Mouse (Mus musculus): ENCODE measurements around the gene Tnnc2. TPM values are rescaled to one million over a fixed set of nuclear protein-coding genes. Genes with fewer than 3 reads are reported as not detected.
A peak's percentile ranks its signal among the peaks of the same experiment; 100 is the strongest.

Tnnc2 gene
- polyA plus RNA-seq, 1 experiment = 2.2 TPM

GRCm38 (mm10) chr2:164777246-164778014 is 2.3 kb downstream of the Tnnc2 start:
- 75% methylated on average over 30 of the region's 30 CpGs for WGBS
- DNase-seq (ENCODE audit: low read depth, low spot score) = no peak

- 58% methylated on average over 17 of the region's 17 CpGs for WGBS
- DNase-seq (ENCODE audit: low read depth, low spot score) = no peak
These were observed 3.0 kb downstream of the Tnnc2 start for GRCm38 (mm10) chr2:164776801-164777200.

- no peak for DNase-seq (ENCODE audit: low read depth, low spot score)
- 79% methylated on average over 6 of the region's 6 CpGs for WGBS
These were observed 3.6 kb downstream of the Tnnc2 start for GRCm38 (mm10) chr2:164776130-164776529.

GRCm38 (mm10) chr2:164773989-164774364 is 5.8 kb downstream of the Tnnc2 start:
- WGBS = 33% methylated on average over 5 of the region's 5 CpGs
- DNase-seq (ENCODE audit: low read depth, low spot score) = no peak

GRCm38 (mm10) chr2:164773229-164773988 is 6.4 kb downstream of the Tnnc2 start:
- DNase-seq (ENCODE audit: low read depth, low spot score) = no peak
- 71% methylated on average over 14 of the region's 14 CpGs for WGBS

- no peak for DNase-seq (ENCODE audit: low read depth, low spot score)
- WGBS = 35% methylated on average over 8 of the region's 8 CpGs
These were observed 8.6 kb downstream of the Tnnc2 start for GRCm38 (mm10) chr2:164771123-164771522.

- no peak for DNase-seq (ENCODE audit: low read depth, low spot score)
- under 1% methylated on average over 15 of the region's 15 CpGs for WGBS
These were observed 9.5 kb downstream of the Tnnc2 start for GRCm38 (mm10) chr2:164770279-164770678.

- peak; percentile 96 for DNase-seq (ENCODE audit: low read depth, low spot score)
These were observed 10.3 kb downstream of the Tnnc2 start, which contains the start of gene Ube2c for GRCm38 (mm10) chr2:164769258-164770037. Ube2c (plus strand) TSS chr2:164769898.

GRCm38 (mm10) chr2:164767812-164768540 is 11.8 kb downstream of the Tnnc2 start:
- DNase-seq (ENCODE audit: low read depth, low spot score) = no peak
- WGBS = 88% methylated on average over 15 of the region's 15 CpGs

More at GRCm38 (mm10) chr2:164769258-164770037, 10.3 kb downstream of the Tnnc2 start, which contains the start of gene Ube2c:
- 1% methylated on average over 53 of the region's 53 CpGs for WGBS

- 85% methylated on average over 3 of the region's 3 CpGs for WGBS
- DNase-seq (ENCODE audit: low read depth, low spot score) = no peak
These were observed 13.9 kb downstream of the Tnnc2 start for GRCm38 (mm10) chr2:164765841-164766240.

- 84% methylated on average over 7 of the region's 7 CpGs for WGBS
- DNase-seq (ENCODE audit: low read depth, low spot score) = no peak
These were observed 17.2 kb downstream of the Tnnc2 start for GRCm38 (mm10) chr2:164762593-164762992.

- no peak for DNase-seq (ENCODE audit: low read depth, low spot score)
- 95% methylated on average over 4 of the region's 4 CpGs for WGBS
These were observed 17.8 kb downstream of the Tnnc2 start for GRCm38 (mm10) chr2:164761971-164762370.

GRCm38 (mm10) chr2:164761502-164761901 is 18.3 kb downstream of the Tnnc2 start:
- 100% methylated on average over 2 of the region's 2 CpGs for WGBS

GRCm38 (mm10) chr2:164760059-164760833 is 19.5 kb downstream of the Tnnc2 start:
- DNase-seq (ENCODE audit: low read depth, low spot score) = no peak
- WGBS = 87% methylated on average over 4 of the region's 4 CpGs

More at GRCm38 (mm10) chr2:164761502-164761901, 18.3 kb downstream of the Tnnc2 start:
- no peak for DNase-seq (ENCODE audit: low read depth, low spot score)

- WGBS = 74% methylated on average over 1 of the region's 1 CpGs
- DNase-seq (ENCODE audit: low read depth, low spot score) = no peak
These were observed 21.1 kb downstream of the Tnnc2 start for GRCm38 (mm10) chr2:164758692-164759091.

GRCm38 (mm10) chr2:164757841-164758240 is 21.9 kb downstream of the Tnnc2 start:
- 90% methylated on average over 11 of the region's 11 CpGs for WGBS
- no peak for DNase-seq (ENCODE audit: low read depth, low spot score)

- 80% methylated on average over 2 of the region's 2 CpGs for WGBS
- no peak for DNase-seq (ENCODE audit: low read depth, low spot score)
These were observed 25.0 kb downstream of the Tnnc2 start for GRCm38 (mm10) chr2:164754800-164755199.

GRCm38 (mm10) chr2:164754105-164754504 is 25.7 kb downstream of the Tnnc2 start:
- no peak for DNase-seq (ENCODE audit: low read depth, low spot score)
- 70% methylated on average over 11 of the region's 11 CpGs for WGBS

GRCm38 (mm10) chr2:164752454-164752853 is 27.3 kb downstream of the Tnnc2 start:
- 78% methylated on average over 2 of the region's 2 CpGs for WGBS

More at GRCm38 (mm10) chr2:164752454-164752853, 27.3 kb downstream of the Tnnc2 start:
- no peak for DNase-seq (ENCODE audit: low read depth, low spot score)
